Mouse (Mus musculus) lung, postnatal 0 days (tissue): ENCODE data around the gene Sox5.

Experiments
- CTCF ChIP-seq: IDR thresholded peaks from 2 replicates; pipeline ENCODE4 v1.5.1; 2016; ENCODE audit warnings: antibody characterized with exemption, mild to moderate bottlenecking
- EP300 ChIP-seq: IDR thresholded peaks from 2 replicates; pipeline ENCODE4 v1.6.1; 2016; ENCODE audit warnings: antibody characterized with exemption, mild to moderate bottlenecking, control low read depth

- TF ChIP-seq CTCF, result no peak
- no peak for TF ChIP-seq EP300
These were observed 893.2 kb downstream of the Sox5 start for GRCm38 (mm10) chr6:143888556-143888955.
